21 mouse cellular contexts compared by ENCODE assay signal in the genomic region with DNA sequence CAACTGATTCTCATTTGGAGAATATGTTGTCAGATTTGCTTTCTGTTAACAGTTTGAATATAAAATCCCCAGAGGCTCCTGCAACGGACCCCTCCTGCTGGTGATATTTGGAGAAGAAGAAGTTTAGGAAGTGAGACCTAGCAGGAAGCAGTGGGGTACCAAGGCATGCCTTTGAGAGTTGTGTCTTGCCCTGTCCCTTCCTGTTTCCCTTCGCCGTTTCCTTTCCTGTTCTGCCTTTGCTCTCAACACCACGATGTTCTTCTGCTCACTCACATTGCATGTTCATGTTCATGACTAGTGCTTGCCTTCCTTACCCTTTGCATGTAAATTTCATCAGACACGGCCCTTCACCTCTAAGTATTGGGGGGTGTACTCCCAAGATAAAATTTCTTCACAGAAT.
DNase-seq lines count a peak whose midpoint lies in the region; ATAC-seq and TF ChIP-seq lines count a peak whose summit lies in the region.
"Had no signal": no experiment of that assay in that cellular context is flagged by ENCODE, and none has a peak within 500 bp of the region (broad histone marks: within the 10 kb centered on the region; RNA-seq: fewer than 3 reads in every experiment).

No protein-coding gene starts in this region.

- intact Hi-C loops in gastrocnemius, adult 2 months (cut with DNase I), result no loop called here

- H3K36me3 ChIP-seq in splenic B cell, adult 2 months (ENCODE audit: control insufficient read depth, insufficient read depth, low read length, poor library complexity, severe bottlenecking), result no peaks in the 10 kb centered on the region
- H3K36me3 ChIP-seq: embryonic facial prominence, embryonic 12.5 days; G1E; heart, embryonic 15.5 days; hindbrain, embryonic 10.5 days; hindbrain, embryonic 15.5 days had no signal

- ATAC-seq in CD4-positive, CD25-positive, alpha-beta regulatory T cell, adult 4 months, result peak; percentile 60
- peak; percentile 30; the same call in 1 of the 2 replicates for ATAC-seq in granulocyte monocyte progenitor cell, adult 5-6 weeks (replicated peaks; ENCODE audit: poor library complexity, severe bottlenecking)
- ATAC-seq: forebrain, embryonic 16.5 days had no signal

- peak; percentile 6 for DNase-seq in thymus, postnatal 0 days (ENCODE audit: low spot score)
- DNase-seq in thymus, postnatal 36 days, result no peak
- peak; percentile 31 for DNase-seq in splenic B cell, adult 2 months (ENCODE audit: low read depth, low spot score)
- DNase-seq in layer of hippocampus, postnatal 14 days (ENCODE audit: low spot score in 2 of 2), result no peak
- DNase-seq in gastrocnemius, adult 2 months, result no peak
- DNase-seq in urinary bladder, postnatal 36 days (ENCODE audit: low spot score in 2 of 2), result no peak
- DNase-seq: adrenal gland, postnatal 10 days; cerebellum, adult 11 months; cerebellum, adult 8-10 months; cerebellum, postnatal 14 days; gastrocnemius, postnatal 36 days; heart, adult 2 months; heart, postnatal 14 days had no signal

- no peaks in the 10 kb centered on the region for H3K27me3 ChIP-seq in splenic B cell, adult 2 months (ENCODE audit: control insufficient read depth, insufficient read depth, low read length, poor library complexity, severe bottlenecking)
- H3K27me3 ChIP-seq: embryonic facial prominence, embryonic 12.5 days; heart, embryonic 15.5 days; hindbrain, embryonic 15.5 days had no signal

- TF ChIP-seq CTCF in gastrocnemius, adult 2 months (IDR thresholded peaks at IDR 0.05), result no peak

- H3K27ac ChIP-seq in gastrocnemius, adult 2 months, result no peak overlapping the region
- H3K27ac ChIP-seq: embryonic facial prominence, embryonic 12.5 days; heart, adult 2 months; heart, embryonic 15.5 days; hindbrain, embryonic 10.5 days; hindbrain, embryonic 15.5 days had no signal

- H3K4me3 ChIP-seq in gastrocnemius, adult 2 months, result no peak overlapping the region
- H3K4me3 ChIP-seq: embryonic facial prominence, embryonic 12.5 days; heart, adult 2 months; heart, embryonic 15.5 days; hindbrain, embryonic 10.5 days; hindbrain, embryonic 15.5 days had no signal

Comparison
In these comparisons a context has a peak if more than half of its experiments do, and no peak if none do; other contexts are left out.
1. DNase-seq: peak in thymus, postnatal 0 days (single experiment) and splenic B cell, adult 2 months (single experiment); none in thymus, postnatal 36 days (0 of 2), layer of hippocampus, postnatal 14 days (0 of 2), gastrocnemius, adult 2 months (single experiment) and urinary bladder, postnatal 36 days (0 of 2).